Mouse (Mus musculus): ENCODE data around the gene Ddrgk1. TPM values are rescaled to one million over a fixed set of nuclear protein-coding genes. Genes with fewer than 3 reads are reported as not detected.

The Ddrgk1 gene
- polyA plus RNA-seq (2012) = 90.1 and 112 TPM in 2 replicates

DNA sequence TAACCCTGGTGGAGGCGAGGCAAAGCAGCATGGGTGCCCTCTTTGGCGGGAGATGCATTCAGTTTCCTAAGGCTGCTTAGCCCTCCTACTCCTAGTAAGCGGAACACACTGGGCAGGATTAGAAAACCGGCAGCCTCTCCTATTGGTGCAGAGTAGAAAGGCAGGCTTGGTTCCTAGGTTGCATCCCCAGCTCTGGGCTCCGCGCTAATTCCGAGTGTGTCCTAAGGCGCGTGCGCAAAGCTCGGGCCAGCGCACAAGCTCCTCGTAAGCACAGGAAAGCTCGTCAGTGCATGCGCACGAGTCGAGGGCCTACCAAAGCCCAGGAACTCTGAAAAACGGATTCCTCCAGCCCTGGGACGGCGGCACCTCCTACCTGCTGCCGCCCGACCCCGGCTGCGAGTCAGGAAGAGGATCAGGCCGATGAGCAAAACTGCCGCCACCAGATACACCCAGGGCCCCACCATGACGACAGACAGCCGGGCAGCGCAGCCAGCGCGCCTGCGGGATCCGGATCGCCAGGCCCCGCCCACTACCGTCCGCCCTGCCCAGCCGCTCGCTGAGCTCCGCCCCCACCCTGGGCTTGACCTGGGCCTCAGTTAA is at the start of gene Ddrgk1:
TSS of gene Ddrgk1 (minus strand) at position 558 of the 600 bp plus-strand sequence.
- TF ChIP-seq GATA1 (IDR thresholded peaks at IDR 0.05; ENCODE audit: low read length) = no peak

DNA sequence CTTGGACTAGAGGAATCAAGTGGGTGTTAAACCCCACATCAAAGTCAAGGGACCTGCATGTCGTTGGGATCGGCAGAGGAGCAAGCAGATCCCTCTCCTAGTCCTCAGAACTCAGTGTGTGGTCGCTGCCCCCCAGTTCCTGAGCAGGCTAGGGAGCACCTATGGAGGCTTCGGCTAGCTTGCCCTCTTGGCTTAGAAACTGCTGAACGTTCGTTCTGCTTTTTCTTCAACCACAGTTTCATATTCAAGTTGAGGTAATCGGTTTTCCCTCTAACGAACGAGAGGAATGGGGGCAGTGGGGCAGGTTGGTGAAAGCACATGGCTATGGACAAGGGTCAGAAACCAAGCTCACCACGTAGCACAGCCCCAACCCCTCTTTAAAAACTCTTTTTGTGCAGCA is 42.6 kb upstream of the Ddrgk1 start:
- TF ChIP-seq GATA1 (IDR thresholded peaks at IDR 0.05; ENCODE audit: low read length) = no peak

DNA sequence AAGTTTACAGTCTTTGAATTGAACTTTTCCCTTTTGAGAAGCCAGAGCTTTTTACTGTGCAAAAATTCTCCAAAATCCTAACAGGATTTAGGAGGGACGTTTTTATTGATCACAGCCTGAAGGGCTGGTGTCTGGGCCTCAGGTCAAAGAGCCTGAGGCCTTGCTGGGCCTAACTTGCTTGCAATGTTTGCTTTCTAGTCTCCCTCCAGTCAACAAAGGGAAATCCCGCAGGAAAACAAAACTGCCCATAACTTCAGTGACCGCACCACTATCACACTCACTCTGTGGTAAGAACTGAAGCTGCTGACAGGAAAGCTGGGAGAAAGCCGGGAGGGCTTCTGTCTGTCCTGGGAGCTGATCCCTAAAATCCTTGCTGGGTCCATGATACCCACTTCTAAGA is 42.1 kb upstream of the Ddrgk1 start:
- TF ChIP-seq GATA1 (IDR thresholded peaks at IDR 0.05; ENCODE audit: low read length) = no peak

DNA sequence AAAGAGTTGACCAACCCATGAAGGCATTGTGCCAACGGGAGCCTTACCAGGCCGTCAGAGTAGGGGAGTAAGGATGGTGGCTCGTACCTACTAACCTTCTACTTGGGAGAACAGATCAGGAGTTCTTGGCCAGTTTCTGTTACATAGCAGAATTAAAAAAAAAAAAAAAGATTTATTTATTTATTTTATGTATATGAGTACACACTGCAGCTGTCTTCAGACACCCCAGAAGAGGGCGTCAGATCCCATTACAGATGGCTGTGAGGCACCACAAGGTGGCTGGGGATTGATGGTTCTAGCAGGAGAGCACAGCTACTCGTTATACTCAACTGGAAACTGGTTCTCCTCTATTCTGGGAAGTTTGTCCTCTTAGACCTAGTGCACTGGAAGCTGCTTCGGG is 40.7 kb upstream of the Ddrgk1 start:
- no peak for TF ChIP-seq GATA1 (IDR thresholded peaks at IDR 0.05; ENCODE audit: low read length)

DNA sequence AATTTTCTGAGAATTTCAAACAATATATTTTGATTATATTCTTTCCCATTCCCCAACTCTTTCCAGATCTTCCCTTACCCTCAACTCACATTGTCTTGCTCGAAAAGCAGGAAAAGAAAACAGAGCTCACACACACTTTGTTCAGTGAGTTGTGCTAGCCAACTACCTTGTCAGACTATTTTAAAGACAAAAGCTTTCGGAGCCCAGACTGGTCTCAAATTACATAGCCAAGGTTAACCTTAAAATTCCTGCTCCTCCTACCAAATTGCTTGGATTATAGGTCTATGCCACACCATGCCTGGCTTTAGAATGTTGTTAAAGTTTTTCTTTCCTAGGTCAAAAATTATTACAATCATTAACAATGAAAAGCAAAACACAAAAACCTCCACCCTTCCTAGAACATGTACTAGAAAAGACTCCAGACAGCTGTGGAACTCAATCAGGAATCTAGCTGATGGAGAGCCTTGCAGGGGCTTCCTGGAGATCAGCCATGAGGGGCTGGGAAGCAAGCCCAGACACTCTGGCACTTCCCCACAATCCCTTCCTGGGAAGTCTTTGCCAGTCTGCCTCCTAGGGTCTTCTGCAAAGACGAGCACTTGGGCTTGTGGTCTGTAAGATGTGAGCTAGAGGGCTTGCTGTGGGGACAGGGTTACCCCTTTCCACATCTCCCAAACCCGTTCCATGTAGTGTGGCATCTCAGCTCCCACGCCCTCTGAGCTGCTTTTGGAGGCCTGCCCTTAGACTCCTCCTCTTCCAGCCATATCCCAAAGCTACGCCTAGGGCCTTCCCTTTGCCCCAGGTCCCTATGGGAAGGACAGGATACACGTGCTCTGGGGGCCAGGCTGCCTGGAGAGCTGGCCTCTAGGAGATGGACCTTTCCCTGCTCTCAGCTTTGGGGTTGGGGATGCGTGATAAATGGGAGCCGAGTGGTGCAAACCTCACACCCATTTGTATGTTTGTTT is 39.9 kb upstream of the Ddrgk1 start:
- TF ChIP-seq GATA1 (IDR thresholded peaks at IDR 0.05; ENCODE audit: low read length) = no peak

DNA sequence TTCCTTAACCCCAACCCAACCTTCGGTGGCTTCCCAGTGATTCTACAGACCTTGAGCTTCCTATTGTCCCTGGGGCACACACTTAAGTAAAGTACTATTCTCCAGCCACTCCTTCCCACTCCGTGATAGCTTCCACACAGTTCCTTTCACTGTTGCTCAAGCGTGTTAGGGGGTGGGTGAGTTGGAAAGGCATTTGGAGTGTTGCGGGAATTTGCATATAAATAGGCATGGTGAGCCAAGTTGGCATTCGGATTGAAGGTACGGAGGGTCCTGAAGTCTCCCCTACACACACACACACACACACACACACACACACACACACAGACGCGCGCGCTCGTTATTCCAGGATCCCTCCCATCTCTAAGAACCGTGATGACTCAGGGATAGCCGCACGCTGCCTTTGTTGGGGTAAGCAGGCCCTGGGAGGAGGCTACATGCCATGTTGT is 33.4 kb upstream of the Ddrgk1 start:
- no peak for TF ChIP-seq GATA1 (IDR thresholded peaks at IDR 0.05; ENCODE audit: low read length)

DNA sequence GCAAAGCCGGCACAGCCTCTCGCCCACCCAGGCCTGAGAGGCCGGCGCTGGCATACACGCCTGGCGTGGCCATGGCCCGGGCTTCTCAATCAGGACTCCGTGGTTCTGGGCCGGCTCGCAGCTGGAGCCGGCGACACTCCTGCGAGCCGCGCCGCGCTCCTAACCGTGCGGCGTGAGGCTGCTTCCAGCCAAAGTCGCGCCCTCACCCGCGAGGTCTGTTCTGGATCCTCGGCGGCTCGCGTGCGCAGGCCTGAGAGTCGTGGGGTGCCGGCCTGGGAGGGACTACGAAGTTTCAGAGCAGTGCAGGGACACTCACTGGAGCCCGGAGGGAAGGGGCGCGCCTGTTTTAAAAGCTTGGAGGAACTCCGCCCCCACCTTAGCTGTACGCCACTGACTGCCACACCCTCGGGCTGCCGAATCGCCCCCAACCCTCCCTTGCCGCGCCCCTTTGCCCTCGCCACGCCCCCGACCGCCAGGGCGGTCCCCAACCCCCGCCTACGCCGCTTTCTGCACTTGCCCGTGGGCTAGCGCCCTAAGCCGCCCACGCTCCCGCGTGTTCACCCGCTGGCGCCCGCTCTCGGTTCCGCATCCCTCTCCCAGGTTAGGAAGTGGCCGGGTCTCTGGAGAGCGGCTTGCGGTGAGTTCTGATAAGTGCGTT is 32.8 kb upstream of the Ddrgk1 start, which contains the start of gene Slc4a11:
TSS of gene Slc4a11 (minus strand) at position 367 of the 658 bp plus-strand sequence.
- no peak for TF ChIP-seq GATA1 (IDR thresholded peaks at IDR 0.05; ENCODE audit: low read length)

DNA sequence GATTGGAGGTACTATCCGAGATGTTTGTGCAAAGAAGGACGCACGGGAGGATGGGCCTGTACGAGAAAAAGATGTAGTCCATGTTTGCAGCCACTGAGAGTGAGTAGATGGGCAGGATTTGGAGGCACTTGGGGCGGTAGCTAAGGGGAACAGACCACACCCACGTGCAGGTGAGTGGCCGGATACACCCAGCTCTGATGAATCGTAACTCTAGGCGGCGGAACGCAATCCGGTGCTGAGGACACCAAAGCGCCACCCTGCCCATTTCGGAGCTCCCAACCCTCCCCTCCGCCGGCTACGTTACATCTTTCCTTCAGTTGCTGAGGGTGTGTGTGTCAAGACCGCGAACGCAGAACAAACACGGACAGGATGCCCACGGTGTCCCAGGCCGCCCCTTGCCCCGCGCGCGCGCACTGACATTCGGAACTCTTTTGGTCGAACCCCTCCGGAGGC is 32.3 kb upstream of the Ddrgk1 start:
- TF ChIP-seq GATA1 (IDR thresholded peaks at IDR 0.05; ENCODE audit: low read length) = no peak

DNA sequence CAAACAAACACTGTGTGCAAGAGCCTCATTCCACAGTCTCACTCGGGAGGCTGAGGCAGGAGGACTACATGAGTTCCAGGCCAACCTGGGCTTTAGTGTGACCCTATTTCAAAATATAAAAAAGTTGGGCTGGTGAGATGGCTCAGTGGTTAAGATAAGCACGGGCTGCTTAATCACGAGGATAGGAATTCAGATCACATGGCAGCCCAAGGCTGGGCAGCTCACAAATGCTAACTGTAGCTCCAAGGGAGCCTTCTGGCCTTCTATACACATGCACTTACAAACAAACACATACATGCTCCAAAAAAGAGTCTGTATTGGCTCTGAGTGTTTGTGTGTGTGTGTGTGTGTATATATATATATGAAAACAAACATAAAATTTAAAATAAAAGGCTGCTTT is 29.1 kb upstream of the Ddrgk1 start:
- no peak for TF ChIP-seq GATA1 (IDR thresholded peaks at IDR 0.05; ENCODE audit: low read length)

DNA sequence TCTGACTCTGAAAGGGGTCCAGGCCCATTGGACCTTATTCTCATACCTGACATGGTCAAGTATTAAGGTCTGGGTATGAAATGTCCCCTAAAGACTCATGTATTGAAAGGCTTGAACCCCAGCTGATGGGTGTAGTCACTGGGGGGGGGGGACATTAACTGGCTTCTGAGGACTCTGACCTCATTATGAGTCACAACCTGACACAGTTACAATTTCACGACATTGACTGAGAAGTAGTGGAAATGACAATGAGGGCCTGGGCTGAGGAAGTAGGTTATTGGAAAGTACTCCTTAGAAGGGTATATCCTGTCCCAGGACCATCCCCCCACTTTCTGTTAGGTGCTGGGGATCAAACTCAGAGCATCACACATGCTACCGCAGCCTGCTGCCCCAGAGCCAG is 24.6 kb upstream of the Ddrgk1 start:
- TF ChIP-seq GATA1 (IDR thresholded peaks at IDR 0.05; ENCODE audit: low read length) = no peak

DNA sequence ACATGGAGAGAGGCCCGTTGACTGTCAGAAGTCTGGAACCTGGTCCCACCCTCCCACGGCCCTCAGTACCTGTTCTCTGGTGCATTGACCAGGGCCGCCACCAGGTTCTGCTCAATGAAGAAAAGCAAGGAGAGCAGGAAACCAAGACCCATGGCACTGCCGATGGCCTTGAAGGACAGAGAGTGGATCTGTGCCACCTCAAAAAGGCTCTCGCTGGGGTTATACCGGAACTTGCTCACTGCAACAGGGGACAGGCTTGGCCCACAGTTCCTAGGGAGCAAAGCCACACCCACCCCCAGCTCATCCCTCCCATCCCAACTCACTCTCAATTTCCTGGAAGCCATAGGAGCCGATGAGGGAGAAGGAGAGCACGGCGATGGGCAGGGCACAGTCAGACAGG is 21.0 kb upstream of the Ddrgk1 start:
- TF ChIP-seq GATA1 (IDR thresholded peaks at IDR 0.05; ENCODE audit: low read length) = no peak

DNA sequence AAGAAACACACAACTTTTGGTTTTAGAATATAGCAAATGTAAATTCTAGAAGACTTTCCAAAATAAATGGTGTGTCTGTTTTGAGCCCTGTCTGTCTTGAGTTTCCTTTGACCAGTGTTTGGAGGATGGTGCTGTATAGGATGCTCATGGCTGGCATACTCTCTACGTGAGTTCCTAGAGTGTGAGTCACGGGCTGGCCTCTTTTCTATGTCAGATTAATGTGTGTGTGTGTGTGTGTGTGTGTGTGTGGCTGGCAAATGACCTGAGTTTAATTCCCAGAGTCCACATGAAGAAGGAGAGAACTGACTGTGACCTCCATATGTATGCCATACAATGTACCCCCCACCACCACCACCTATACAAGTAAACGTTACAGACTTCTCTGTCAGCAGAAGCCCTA is 17.1 kb upstream of the Ddrgk1 start:
- no peak for TF ChIP-seq GATA1 (IDR thresholded peaks at IDR 0.05; ENCODE audit: low read length)

DNA sequence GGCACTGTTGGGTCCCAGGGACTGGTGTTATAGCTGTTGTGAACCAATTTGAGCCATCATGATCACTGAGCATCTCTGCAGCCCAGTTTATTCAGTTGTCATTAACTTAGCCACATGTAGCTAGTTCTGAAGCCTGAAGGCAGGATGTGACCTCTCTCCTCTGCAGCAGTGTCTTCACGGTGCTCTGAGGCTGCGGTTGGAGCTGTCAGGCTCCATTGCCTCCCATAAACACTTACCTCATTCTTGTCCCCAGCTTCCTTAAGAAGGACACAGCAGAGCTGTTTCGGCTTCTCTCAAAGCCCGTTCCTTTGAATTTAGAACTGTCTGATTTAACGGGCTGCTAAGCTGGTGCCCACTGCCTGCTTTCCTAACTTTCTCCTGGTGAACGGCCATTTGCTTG is 15.4 kb upstream of the Ddrgk1 start:
- no peak for TF ChIP-seq GATA1 (IDR thresholded peaks at IDR 0.05; ENCODE audit: low read length)

DNA sequence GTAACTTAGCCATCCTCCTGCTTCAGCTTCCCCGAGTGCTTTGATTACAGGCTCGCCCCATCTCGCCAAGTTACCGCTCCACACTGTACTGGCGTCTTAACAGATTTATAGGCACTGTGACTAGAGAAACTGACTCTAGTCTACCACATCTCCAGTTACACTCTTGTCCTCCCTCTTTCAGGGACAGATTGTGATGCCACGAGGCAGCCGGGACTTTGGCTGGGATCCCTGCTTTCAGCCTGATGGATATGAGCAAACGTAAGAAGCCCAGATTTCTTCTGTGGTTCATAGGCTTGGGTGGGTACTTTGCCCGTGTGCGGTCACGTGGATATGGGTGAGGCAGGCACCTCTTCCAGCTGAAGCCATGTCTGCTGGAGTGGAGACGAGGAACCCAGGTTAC is 14.7 kb upstream of the Ddrgk1 start:
- no peak for TF ChIP-seq GATA1 (IDR thresholded peaks at IDR 0.05; ENCODE audit: low read length)

DNA sequence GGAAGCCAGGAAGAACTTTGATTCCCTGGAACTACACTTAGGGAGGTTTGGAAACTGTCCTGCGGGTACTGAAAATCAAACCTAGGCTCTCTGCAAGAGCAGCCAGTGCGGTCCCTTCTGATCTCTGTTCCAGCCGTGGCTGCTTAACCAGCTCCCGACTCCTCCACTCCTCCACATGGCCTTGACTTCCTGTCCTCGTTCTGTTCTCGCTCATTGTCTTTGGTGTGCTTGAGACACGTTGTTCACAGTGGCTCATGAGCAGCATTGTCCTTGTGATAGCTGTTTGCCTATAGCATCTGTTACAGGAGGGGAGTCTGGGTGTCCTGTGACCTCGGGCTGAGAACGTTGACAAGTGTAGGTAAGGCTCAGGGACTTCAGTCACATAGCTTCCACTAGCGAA is 12.8 kb upstream of the Ddrgk1 start:
- TF ChIP-seq GATA1 (IDR thresholded peaks at IDR 0.05; ENCODE audit: low read length) = no peak

DNA sequence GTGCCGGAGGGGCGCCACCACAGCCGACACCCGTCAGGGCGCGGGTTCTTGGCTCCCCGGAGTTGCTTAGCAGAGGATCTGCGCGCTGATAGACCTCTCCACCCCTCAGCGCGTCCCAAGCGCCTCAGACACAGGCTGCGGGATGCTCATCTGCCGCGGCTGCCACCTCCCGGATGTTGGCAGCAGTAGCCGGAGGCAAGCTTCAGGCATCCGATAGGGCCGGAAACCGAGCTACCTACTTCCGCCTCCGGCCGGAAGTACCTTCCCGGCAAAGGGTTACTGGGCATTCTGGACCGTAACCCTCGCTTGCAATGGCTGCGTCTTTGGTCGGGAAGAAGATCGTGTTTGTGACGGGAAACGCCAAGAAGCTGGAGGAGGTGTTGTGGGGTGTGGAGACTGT is 3.1 kb upstream of the Ddrgk1 start, which contains the start of gene Itpa:
TSS of gene Itpa (plus strand) at position 52 of the 400 bp plus-strand sequence.
- no peak for TF ChIP-seq GATA1 (IDR thresholded peaks at IDR 0.05; ENCODE audit: low read length)

Data from G1E-ER4 (cell line).